Mouse (Mus musculus) kidney, embryonic 15.5 days (tissue): Measurements from ENCODE around the gene Dop1b. TPM values are rescaled to one million over a fixed set of nuclear protein-coding genes. Genes with fewer than 3 reads are reported as not detected.
"Not testable (repeated sequence)": the region's sequence is repeated elsewhere in the genome, so short reads cannot be mapped to it uniquely, and the experiment has no call there.

ENCODE experiments used
- ATAC-seq: fragments of 200-750 bp; cut with Nextera tagmentation; replicated peaks from 2 replicates; pipeline ENCODE4 v1.8.0; 2017; ENCODE audit warnings: moderate TSS enrichment; ENCODE audit not compliant: low FRiP score
- H3K27ac ChIP-seq: fragments of 300-500 bp; sonication (generic); 2 replicates; pipeline ENCODE4 v1.5.1; 2015; ENCODE audit warnings: mild to moderate bottlenecking, inconsistent platforms
- H3K27me3 ChIP-seq: fragments of 300-500 bp; sonication (generic); 2 replicates; pipeline ENCODE4 v1.6.1; 2015; ENCODE audit warnings: inconsistent platforms
- H3K36me3 ChIP-seq: fragments of 300-500 bp; sonication (generic); 2 replicates; pipeline ENCODE4 v1.6.1; 2015; ENCODE audit warnings: inconsistent platforms
- H3K4me1 ChIP-seq: fragments of 300-500 bp; sonication (generic); 2 replicates; pipeline ENCODE4 v1.6.1; 2015; ENCODE audit warnings: inconsistent platforms
- H3K4me2 ChIP-seq: fragments of 300-500 bp; sonication (generic); 2 replicates; pipeline ENCODE4 v1.6.1; 2015; ENCODE audit warnings: moderate library complexity, mild to moderate bottlenecking, inconsistent platforms
- H3K4me3 ChIP-seq: fragments of 300-500 bp; sonication (generic); replicated peaks from 2 replicates; pipeline ENCODE4 v1.5.1; 2015; ENCODE audit warnings: mild to moderate bottlenecking, inconsistent platforms
- H3K9ac ChIP-seq: fragments of 300-500 bp; sonication (generic); 2 replicates; pipeline ENCODE4 v1.6.1; 2015; ENCODE audit warnings: mild to moderate bottlenecking, inconsistent platforms
- H3K9me3 ChIP-seq: fragments of 300-500 bp; sonication (generic); replicated peaks from 2 replicates; pipeline ENCODE4 v1.6.1; 2016; ENCODE audit warnings: inconsistent platforms
- WGBS: fragments of 180-500 bp; shearing (Covaris S2); methylation state at CpG from one replicate; pipeline ENCODE4 v1.1.7; 2015; ENCODE audit warnings: mixed read lengths; 5-methylcytosine and 5-hydroxymethylcytosine counted together
- polyA plus RNA-seq: library from polyadenylated mRNA; unstranded; fragments of >200 nt; fragmentation: Nextera tagmentation; extraction: Ambion mirVana; gene quantifications from 2 replicates; pipeline ENCODE4 v1.2.1, GENCODE M21; 2015

Dop1b gene
- polyA plus RNA-seq, 1 experiment from 2014 or later = 20.0 TPM

DNA sequence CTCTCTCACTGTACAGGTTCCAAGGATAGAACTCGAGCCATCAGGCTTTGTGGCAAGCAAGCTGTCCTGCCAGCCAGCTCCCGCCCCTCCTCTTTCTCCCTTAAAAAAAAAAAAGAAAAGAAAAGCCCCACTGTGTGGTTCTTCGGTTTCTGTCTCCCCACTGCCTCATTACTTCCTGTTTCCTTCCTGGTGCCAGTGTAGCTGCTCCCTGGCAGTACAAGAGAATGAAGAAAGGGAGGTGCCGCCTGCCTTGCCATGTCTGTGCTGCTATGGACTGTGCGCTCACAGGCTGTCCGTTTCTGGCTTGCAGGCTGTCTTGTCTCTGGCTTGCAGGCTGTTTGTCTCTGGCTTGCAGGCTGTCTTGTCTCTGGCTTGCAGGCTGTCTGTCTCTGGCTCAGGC lies 55.8 kb downstream of the Dop1b start:
- Histone ChIP-seq H3K4me1 (0 out of 2 replicates have a peak, but pooled peaks cover 3% of the 10 kb centered on the region), H3K9ac (no peak overlapping the region), H3K27ac (no peak overlapping the region), H3K36me3 (peaks cover 34% of the 10 kb centered on the region), H3K4me3 (no peak overlapping the region), H3K9me3 (no peaks in the 10 kb centered on the region), H3K27me3 (no peaks in the 10 kb centered on the region), H3K4me2 (no peak overlapping the region)
- WGBS = 63% methylated on average over 6 of the region's 6 CpGs
- no peak for ATAC-seq

DNA sequence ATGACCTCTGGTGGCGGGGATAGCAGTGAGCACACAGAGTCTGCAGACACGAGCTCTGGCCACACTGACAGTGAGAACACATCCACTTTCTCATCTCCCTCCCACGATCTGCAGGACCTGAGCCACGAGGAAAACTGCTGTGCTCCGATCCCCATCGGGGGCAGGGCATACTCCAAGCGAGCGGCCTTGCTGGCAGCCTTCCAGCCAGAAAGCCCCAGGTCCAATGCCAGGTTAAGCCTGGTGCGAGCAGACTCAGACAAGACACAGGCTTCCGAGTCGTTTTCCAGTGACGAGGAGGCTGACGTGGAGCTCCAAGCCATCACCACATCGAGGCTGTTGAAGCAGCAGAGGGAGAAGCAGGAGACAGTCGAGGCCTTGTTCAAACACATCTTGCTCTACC lies 57.9 kb downstream of the Dop1b start:
- Histone ChIP-seq H3K4me3 (no peak overlapping the region), H3K4me2 (no peak overlapping the region), H3K4me1 (0 out of 2 replicates have a peak, but pooled peaks cover 3% of the 10 kb centered on the region), H3K36me3 (peaks cover 29% of the 10 kb centered on the region), H3K9me3 (no peaks in the 10 kb centered on the region), H3K27me3 (no peaks in the 10 kb centered on the region), H3K9ac (no peak overlapping the region), H3K27ac (0 out of 2 replicates have a peak overlapping the region, but pooled peaks have one; percentile 46)
- ATAC-seq = no peak
- WGBS = 64% methylated on average over 15 of the region's 15 CpGs

DNA sequence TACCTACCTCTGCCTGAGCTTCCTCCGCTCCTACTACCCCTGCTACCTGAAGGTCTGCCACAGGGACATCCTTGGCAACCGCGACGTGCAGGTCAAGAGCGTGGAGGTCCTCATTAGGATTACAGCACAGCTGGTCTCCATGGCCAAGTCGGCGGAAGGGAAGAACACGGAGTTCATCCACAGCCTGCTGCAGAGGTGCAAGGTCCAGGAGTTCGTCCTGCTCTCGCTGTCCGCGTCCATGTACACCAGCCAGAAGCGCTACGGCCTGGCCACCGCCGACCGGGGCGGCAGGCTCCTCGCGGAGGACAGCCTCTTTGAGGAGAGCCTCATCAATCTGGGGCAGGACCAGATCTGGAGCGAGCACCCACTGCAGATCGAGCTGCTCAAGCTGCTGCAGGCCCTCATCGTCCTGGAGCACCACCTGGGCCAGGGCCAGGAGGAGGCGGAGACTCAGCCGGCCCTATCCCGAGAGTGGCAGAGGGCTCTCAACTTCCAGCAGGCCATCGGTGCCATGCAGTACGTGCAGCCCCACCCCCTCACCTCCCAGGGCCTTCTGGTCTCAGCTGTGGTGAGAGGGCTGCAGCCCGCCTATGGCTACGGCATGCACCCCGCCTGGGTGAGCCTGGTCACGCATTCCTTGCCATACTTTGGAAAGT lies 58.7 kb downstream of the Dop1b start:
- no peak overlapping the region for H3K9ac ChIP-seq
- no peaks in the 10 kb centered on the region for H3K27me3 ChIP-seq
- H3K4me2 ChIP-seq = no peak overlapping the region
- peak; percentile 78 for ATAC-seq
- H3K4me3 ChIP-seq = no peak overlapping the region
- 0 out of 2 replicates have a peak, but pooled peaks cover 3% of the 10 kb centered on the region for H3K4me1 ChIP-seq
- no peaks in the 10 kb centered on the region for H3K9me3 ChIP-seq
- H3K36me3 ChIP-seq = peaks cover 29% of the 10 kb centered on the region
- peak overlapping the region; percentile 46 for H3K27ac ChIP-seq
- WGBS = 64% methylated on average over 32 of the region's 32 CpGs

DNA sequence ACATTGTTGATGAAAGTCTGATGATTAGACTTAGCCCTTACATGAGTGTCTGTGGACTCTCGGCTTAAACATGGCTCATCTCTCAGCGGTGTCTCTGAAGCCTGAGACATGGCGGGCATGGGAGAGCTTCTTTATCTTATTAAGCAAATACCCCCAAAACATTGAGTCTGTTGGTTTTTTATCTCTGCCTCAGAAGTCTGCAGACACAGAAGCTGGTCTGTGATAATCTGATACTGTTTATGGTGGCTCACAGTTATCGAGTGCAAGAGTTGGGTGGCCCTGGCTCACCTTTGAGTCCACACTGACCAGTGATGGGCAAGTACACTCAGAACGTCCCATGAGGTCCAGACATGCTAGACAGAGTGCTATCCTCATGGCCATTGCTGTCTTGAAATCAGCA lies 63.0 kb downstream of the Dop1b start:
- H3K4me1 ChIP-seq = peaks cover 10% of the 10 kb centered on the region
- 73% methylated on average over 5 of the region's 5 CpGs for WGBS

DNA sequence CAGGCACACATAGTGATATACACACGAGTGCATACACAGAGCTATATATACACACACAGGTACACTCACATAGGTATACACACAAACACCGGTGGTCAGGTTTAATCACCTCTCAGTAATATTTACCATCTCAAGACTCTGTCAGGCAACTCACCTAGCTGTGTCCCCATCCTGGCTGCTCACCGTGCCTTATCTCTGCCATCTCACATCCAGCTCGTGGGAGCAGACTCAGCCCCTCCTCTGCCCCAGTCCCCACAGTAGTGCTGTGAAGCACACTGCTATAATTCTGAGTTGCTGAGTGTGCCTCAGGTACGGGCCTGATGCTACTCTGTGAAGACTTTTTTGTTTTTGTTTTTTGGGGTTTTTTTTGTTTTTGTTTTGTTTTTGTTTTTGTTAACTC lies 64.8 kb downstream of the Dop1b start:
- 63% methylated on average over 5 of the region's 5 CpGs for WGBS
- Histone ChIP-seq H3K27me3 (no peaks in the 10 kb centered on the region), H3K4me3 (no peak overlapping the region), H3K36me3 (peaks cover 8% of the 10 kb centered on the region; the same call in 1 of the 2 replicates), H3K4me2 (no peak overlapping the region), H3K9me3 (no peaks in the 10 kb centered on the region), H3K9ac (no peak overlapping the region), H3K27ac (peak overlapping the region; percentile 74), H3K4me1 (peaks cover 16% of the 10 kb centered on the region)
- ATAC-seq = peak; percentile 69

More for the DNA sequence above, 63.0 kb downstream of the Dop1b start:
- Histone ChIP-seq H3K27ac (no peak overlapping the region), H3K9me3 (no peaks in the 10 kb centered on the region), H3K36me3 (peaks cover 20% of the 10 kb centered on the region), H3K4me2 (no peak overlapping the region), H3K9ac (no peak overlapping the region), H3K27me3 (no peaks in the 10 kb centered on the region), H3K4me3 (no peak overlapping the region)
- ATAC-seq = no peak

DNA sequence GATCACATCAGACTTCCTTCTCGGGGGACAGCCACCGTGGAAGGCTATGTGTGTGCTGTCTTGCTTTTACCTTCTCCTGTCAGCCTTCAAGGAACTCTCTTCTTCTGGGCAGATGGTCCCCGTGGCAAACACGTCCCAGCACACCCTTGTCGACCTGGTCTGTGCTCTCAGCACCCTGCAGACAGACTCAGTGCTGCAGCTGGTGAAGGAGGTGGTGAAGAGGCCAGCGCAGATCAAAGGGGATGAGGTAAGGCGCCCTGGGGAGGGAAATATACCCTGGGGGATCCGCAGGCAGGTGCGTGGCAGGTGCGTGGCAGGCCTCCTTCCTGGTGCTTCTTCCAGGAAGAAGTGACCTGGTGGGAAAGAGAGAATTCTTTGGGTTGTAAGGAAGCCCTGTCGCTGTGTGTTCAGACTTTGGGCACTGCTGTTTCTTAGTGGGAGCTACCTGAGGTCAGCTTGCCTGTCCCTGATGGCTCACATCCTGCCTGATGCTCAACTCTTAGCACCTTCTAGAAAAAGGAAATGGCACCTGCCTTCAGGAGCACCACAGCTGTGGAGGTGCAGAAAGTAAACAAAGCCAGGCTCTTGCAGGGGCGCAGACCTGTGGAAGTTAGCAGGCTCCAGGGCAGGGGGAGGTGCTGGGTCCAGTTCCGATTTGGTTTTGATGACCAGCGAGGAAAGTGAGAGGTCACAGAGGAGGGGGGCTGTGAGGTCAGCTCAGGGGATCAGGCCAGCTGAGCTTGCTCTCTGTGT lies 65.7 kb downstream of the Dop1b start:
- WGBS = 41% methylated on average over 14 of the region's 14 CpGs
- Histone ChIP-seq H3K4me1 (peaks cover 23% of the 10 kb centered on the region), H3K36me3 (peaks cover 8% of the 10 kb centered on the region; the same call in 1 of the 2 replicates), H3K9ac (0 out of 2 replicates have a peak overlapping the region, but pooled peaks have one; percentile 17), H3K9me3 (no peaks in the 10 kb centered on the region), H3K27ac (peak overlapping the region; percentile 74), H3K4me2 (0 out of 2 replicates have a peak overlapping the region, but pooled peaks have one; percentile 21), H3K27me3 (no peaks in the 10 kb centered on the region), H3K4me3 (no peak overlapping the region)
- ATAC-seq = no peak

DNA sequence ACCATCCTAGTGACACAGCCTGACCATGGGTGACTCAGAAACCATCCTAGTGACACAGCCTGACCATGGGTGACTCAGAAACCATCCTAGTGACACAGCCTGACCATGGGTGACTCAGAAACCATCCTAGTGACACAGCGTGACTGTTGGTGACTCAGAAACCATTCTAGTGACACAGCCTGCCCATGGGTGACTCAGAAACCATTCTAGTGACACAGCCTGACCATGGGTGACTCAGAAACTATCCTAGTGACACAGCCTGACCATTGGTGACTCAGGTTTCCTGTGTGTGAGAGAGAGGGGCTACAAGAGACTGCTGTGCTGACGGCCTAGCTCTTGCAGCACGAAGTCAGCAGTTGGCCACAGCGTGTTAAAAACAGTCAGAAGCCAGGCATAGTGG lies 66.7 kb downstream of the Dop1b start:
- H3K9me3 ChIP-seq, H3K36me3 ChIP-seq, H3K9ac ChIP-seq, H3K4me3 ChIP-seq, ATAC-seq, H3K27ac ChIP-seq, H3K27me3 ChIP-seq, H3K4me2 ChIP-seq: not testable (repeated sequence)
- 78% methylated on average over 4 of the region's 4 CpGs for WGBS
- H3K4me1 ChIP-seq = peaks cover 23% of the 10 kb centered on the region

DNA sequence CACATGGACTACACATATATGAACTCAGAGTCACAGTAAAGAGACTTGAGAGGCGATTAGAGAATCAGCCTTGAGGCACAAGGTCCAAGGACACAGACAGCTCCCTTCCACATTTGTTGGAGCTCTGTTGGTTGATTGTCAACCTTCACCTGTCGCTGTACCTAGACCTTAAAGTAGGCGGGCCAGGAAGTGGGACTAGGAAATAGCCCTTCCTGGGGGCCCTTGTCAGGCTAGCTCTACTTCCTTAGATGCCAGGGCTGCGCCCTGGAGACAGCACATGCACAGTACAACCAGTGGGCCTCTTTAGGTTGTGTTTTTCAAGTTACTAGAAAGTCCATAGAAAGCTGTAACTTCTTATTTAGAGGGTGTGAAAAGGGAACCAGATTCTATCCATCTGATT lies 67.8 kb downstream of the Dop1b start:
- ATAC-seq = no peak
- H3K4me1 ChIP-seq = peaks cover 23% of the 10 kb centered on the region
- H3K4me2 ChIP-seq = no peak overlapping the region
- H3K9me3 ChIP-seq = no peaks in the 10 kb centered on the region
- no peak overlapping the region for H3K9ac ChIP-seq
- WGBS = 81% methylated on average over 4 of the region's 4 CpGs
- H3K27me3 ChIP-seq = no peaks in the 10 kb centered on the region
- peaks cover 10% of the 10 kb centered on the region for H3K36me3 ChIP-seq
- no peak overlapping the region for H3K27ac ChIP-seq
- H3K4me3 ChIP-seq = no peak overlapping the region

DNA sequence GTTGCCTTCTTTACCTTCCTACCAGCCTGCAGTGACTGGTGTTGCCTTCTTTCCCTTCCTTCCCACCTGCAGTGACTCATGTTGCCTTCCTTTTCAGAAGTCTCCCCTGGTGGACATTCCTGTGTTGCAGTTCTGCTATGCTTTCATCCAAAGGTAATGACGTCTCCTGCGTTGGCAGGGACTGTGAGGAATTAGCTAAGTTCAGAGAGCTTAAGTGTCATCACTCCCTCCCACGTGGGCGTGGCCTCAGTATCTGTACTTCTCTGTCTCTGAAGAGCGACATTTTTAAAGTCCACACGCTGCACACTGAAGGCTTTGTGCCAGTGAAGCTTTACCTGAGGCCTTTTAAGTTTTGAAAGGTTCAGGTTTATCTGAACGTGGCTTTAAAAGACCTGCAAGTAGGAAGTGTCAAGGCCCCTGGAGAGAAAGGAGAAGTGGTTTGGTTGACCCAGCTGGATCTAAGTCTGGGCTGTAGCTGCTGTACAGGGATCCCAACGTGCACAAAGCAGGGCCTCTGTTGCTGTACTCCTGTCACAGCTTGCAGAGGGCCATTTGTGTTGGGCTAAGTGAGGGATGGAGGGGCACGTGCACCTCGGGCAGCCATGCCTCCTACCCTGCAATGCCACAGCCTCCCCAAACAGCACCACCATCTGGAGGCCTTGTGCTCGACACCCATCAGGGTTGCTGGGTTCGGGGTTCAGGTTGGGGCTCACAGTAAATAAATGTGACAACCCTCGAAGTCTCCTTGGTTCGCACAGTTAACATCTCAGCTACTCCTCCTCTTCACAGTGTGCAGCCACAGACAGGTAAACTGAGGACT lies 69.2 kb downstream of the Dop1b start:
- 54% methylated on average over 14 of the region's 14 CpGs for WGBS
- H3K4me1 ChIP-seq = peaks cover 20% of the 10 kb centered on the region
- no peaks in the 10 kb centered on the region for H3K9me3 ChIP-seq
- H3K9ac ChIP-seq = no peak overlapping the region
- no peaks in the 10 kb centered on the region for H3K27me3 ChIP-seq
- H3K4me3 ChIP-seq = no peak overlapping the region
- H3K27ac ChIP-seq = 0 out of 2 replicates have a peak overlapping the region, but pooled peaks have one; percentile 14
- H3K4me2 ChIP-seq = no peak overlapping the region
- no peak for ATAC-seq
- peaks cover 10% of the 10 kb centered on the region for H3K36me3 ChIP-seq

DNA sequence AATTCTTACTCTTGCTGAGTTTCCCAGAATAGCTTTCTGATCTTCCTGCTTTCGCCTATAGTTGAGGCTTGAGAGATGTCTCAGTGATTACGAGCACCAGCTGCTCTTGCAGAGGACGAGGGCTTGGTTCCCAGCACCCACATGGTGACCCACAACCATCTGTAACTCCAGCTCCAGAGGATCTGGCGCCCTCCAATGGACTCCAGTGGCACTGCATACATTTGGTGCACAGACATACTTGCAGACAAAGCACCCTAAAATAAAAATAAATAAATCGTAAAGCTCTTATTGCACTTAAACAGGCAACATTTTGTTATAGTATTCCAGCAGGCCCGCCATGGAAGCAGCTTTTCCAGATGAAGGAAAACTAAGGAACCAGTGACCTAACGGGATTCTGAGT lies 72.5 kb downstream of the Dop1b start:
- no peak overlapping the region for H3K27ac ChIP-seq
- H3K4me1 ChIP-seq = peaks cover 12% of the 10 kb centered on the region; the same call in 1 of the 2 replicates
- no peak overlapping the region for H3K4me2 ChIP-seq
- H3K4me3 ChIP-seq = no peak overlapping the region
- no peaks in the 10 kb centered on the region for H3K27me3 ChIP-seq
- WGBS = 94% methylated on average over 7 of the region's 7 CpGs
- no peak for ATAC-seq
- H3K9ac ChIP-seq = no peak overlapping the region
- no peaks in the 10 kb centered on the region for H3K9me3 ChIP-seq
- H3K36me3 ChIP-seq = peaks cover 10% of the 10 kb centered on the region

DNA sequence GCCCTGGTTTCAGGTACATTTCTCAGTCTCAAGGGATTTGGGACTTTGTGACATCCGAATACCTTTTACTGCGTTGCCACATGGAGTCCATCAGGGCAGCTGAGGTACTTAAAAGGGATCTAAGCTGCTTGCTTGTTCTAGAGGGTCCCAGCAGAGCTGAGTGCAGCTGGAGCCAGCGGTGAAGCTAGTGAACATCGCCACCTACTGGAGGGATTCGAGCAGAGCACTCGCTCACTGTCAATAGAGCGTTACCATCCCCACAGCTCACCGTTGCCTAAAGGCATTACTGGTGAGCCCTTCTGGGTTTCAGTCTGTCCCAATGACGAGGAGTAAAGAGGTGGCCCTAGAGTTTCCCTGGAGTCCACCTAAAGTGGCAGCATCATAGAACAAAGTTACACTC lies 74.1 kb downstream of the Dop1b start:
- no peak overlapping the region for H3K9ac ChIP-seq
- peaks cover 10% of the 10 kb centered on the region for H3K36me3 ChIP-seq
- WGBS = 2% methylated on average over 9 of the region's 9 CpGs
- peak; percentile 90 for ATAC-seq
- H3K4me2 ChIP-seq = no peak overlapping the region
- no peak overlapping the region for H3K4me3 ChIP-seq
- H3K27me3 ChIP-seq = no peaks in the 10 kb centered on the region
- H3K27ac ChIP-seq = no peak overlapping the region
- no peaks in the 10 kb centered on the region for H3K9me3 ChIP-seq
- peaks cover 13% of the 10 kb centered on the region; the same call in 1 of the 2 replicates for H3K4me1 ChIP-seq

DNA sequence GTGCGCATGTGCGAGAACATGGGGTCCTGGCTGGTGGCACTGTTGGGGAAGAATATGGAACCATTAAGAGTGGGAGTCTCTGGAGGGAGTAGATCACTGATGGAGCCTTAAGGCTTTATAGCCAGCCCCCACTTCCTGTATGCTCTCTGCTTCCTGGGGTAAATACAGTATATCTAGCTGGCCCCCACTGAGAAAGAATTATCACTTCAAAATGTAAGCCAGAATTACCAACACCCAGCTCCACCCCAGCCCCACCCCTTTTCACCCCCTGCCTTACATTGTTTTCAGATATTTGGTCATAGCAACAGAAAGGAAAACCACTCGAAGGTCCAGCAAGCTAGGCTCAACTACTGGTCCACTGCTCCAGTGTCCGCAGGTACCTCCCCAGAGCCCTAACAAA lies 76.7 kb downstream of the Dop1b start:
- H3K36me3 ChIP-seq = peaks cover 10% of the 10 kb centered on the region
- no peak overlapping the region for H3K27ac ChIP-seq
- H3K4me1 ChIP-seq = peaks cover 12% of the 10 kb centered on the region
- no peak for ATAC-seq
- H3K9ac ChIP-seq = no peak overlapping the region
- H3K4me2 ChIP-seq = no peak overlapping the region
- WGBS = 79% methylated on average over 4 of the region's 4 CpGs
- H3K9me3 ChIP-seq = no peaks in the 10 kb centered on the region
- no peaks in the 10 kb centered on the region for H3K27me3 ChIP-seq
- H3K4me3 ChIP-seq = no peak overlapping the region
